Mouse (Mus musculus): Measurements from ENCODE around the gene Hivep1. TPM values are rescaled to one million over a fixed set of nuclear protein-coding genes. Genes with fewer than 3 reads are reported as not detected.

Gene Hivep1
- total and polyA plus RNA-seq, 3 experiments = 7.5 to 53.3 (median 24.9) TPM

DNA sequence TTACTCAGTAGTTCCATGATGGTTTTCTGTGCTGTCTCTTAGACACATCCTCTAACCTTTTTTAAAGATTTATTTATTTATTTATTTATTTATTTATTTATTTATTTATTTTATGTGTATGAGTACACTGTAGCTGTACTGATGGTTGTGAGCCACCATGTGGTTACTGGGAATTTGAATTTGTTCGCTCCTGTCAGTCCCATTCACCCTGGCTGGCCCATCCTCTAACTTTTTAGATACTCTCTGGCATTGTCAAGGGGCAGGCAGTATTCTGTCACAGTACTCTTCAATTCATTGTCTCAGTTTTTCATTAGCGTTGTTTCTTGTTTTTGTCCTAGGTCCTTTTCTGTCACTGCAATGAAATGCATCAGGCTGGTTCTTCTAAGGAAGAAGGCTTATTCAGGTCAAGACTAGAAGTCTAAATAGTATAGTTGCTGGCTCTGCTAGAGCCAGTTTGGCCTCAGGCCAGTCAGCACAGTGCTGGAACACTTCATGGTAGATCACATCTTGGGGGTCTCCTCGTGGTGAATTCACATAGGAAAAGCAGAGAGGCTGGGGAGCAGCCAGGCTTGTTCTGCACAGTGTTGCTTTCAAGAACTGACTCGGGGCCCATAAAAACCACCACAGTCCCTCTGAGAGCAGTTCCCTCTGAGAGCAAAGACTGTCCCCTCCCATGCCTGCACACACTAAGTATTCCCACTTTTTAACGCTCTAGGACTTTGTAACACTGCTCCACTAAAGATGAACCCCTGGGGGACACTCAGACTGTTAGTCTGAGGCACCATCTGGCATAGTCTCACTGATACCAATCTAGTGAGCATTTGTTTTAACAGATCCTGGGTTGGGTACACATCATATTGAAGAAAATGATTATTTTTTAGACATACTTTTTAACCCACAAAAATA is 70.2 kb downstream of the Hivep1 start:
- no peak for DNase-seq (ENCODE audit: extremely low read depth)
- TF ChIP-seq MYC (IDR thresholded peaks at IDR 0.05; ENCODE audit: low read depth, low read length) = no peak
- TF ChIP-seq ZKSCAN1 (IDR thresholded peaks at IDR 0.05; ENCODE audit: borderline replicate concordance, low read depth, low read length) = no peak
- no peak for TF ChIP-seq USF1 (IDR thresholded peaks at IDR 0.05; ENCODE audit: low read depth, low read length)
- TF ChIP-seq NRF1 (IDR thresholded peaks at IDR 0.05; ENCODE audit: low read depth, low read length) = no peak
- TF ChIP-seq CTCF (conservative IDR thresholded peaks at IDR 0.05 in 1 of 2, IDR thresholded peaks at IDR 0.05 in 1 of 2; ENCODE audit: low read depth in 2 of 2, low read length in 2 of 2) = no peak
- no peak for TF ChIP-seq RAD21 (IDR thresholded peaks at IDR 0.05; ENCODE audit: low read depth, low read length)
- no peak for TF ChIP-seq TBP (conservative IDR thresholded peaks at IDR 0.05; ENCODE audit: low read depth, low read length)
- no peak for TF ChIP-seq E2F4 (IDR thresholded peaks at IDR 0.05; ENCODE audit: insufficient replicate concordance, low read depth, low read length)
- no peak for TF ChIP-seq POLR2A (IDR thresholded peaks at IDR 0.05; ENCODE audit: low read depth, low read length)
- TF ChIP-seq NELFE (IDR thresholded peaks at IDR 0.05; ENCODE audit: low read depth, low read length) = no peak
- TF ChIP-seq GABPA (IDR thresholded peaks at IDR 0.05; ENCODE audit: insufficient replicate concordance, low read depth, low read length) = no peak
- TF ChIP-seq CHD1 (IDR thresholded peaks at IDR 0.05; ENCODE audit: low read depth, low read length) = no peak
- TF ChIP-seq JUND (conservative IDR thresholded peaks at IDR 0.05; ENCODE audit: low read depth, low read length) = no peak
- TF ChIP-seq MAX (IDR thresholded peaks at IDR 0.05; ENCODE audit: low read length) = no peak
- TF ChIP-seq UBTF (IDR thresholded peaks at IDR 0.05; ENCODE audit: low read depth, low read length) = no peak
- TF ChIP-seq SIN3A (IDR thresholded peaks at IDR 0.05; ENCODE audit: low read length) = no peak
- Histone ChIP-seq H3K4me2 (ENCODE audit: insufficient read depth, low read depth, poor library complexity, severe bottlenecking) (no peak overlapping the region), H3K9me3 (replicated peaks; ENCODE audit: low read length) (no peaks in the 10 kb centered on the region), H3K9ac (ENCODE audit: insufficient read depth, low read depth) (no peak overlapping the region), H3K27ac (ENCODE audit: insufficient read depth, low read depth) (no peak overlapping the region), H3K36me3 (replicated peaks in 1 of 2; ENCODE audit: control insufficient read depth in 1 of 2, insufficient read depth in 1 of 2, low read length in 1 of 2) (peaks cover 18 to 49% of the 10 kb centered on the region in 2 experiments), H3K4me3 (replicated peaks in 1 of 3; ENCODE audit: low read depth in 2 of 3, low read length in 2 of 3, poor library complexity in 1 of 3) (no peak overlapping the region), H3K27me3 (replicated peaks) (no peaks in the 10 kb centered on the region), H3K4me1 (ENCODE audit: control insufficient read depth in 1 of 2, insufficient read depth in 2 of 2) (peaks cover 9 to 45% of the 10 kb centered on the region in 2 experiments; a peak in 3 of 4 replicates), H3K79me2 (replicated peaks; ENCODE audit: control insufficient read depth, extremely low read depth, insufficient read depth, poor library complexity, severe bottlenecking) (peaks cover 44% of the 10 kb centered on the region)
- dilution Hi-C loops (cut with MboI; ENCODE audit: extremely low pct_ligation_motif_present, extremely low pct_unique_long_range_greater_than_20kb, low sequenced_read_pairs) = no loop called here
- in situ Hi-C loops (cut with MboI; ENCODE audit: low pct_ligation_motif_present, low pct_unique_long_range_greater_than_20kb, low sequenced_read_pairs) = no loop called here

DNA sequence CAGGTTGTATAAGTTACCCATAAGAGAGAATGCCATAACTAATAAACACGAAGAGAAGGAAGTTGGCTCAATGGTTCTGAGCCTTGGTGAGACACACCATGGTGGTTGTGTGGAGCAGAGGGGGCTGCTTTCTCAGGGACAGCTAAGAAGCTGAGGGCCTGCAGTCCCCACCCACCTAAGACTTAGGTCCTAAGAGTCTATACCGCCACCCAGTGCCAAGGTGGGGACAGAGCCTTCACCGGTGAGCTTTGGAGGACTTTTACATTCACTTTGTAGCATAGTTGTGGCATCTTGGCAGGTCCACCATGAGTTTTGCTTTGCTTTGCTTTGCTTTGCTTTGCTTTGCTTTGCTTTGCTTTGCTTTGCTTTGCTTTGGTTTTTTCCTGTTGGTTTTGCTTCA is 92.8 kb downstream of the Hivep1 start:
- Histone ChIP-seq H3K9me3 (replicated peaks; ENCODE audit: low read length) (no peaks in the 10 kb centered on the region), H3K4me1 (ENCODE audit: control insufficient read depth in 1 of 2, insufficient read depth in 2 of 2) (peaks cover 3 to 60% of the 10 kb centered on the region in 2 experiments), H3K79me2 (replicated peaks; ENCODE audit: control insufficient read depth, extremely low read depth, insufficient read depth, poor library complexity, severe bottlenecking) (peaks cover 54% of the 10 kb centered on the region), H3K4me2 (ENCODE audit: insufficient read depth, low read depth, poor library complexity, severe bottlenecking) (no peak overlapping the region), H3K4me3 (replicated peaks in 1 of 3; ENCODE audit: low read depth in 2 of 3, low read length in 2 of 3, poor library complexity in 1 of 3) (no peak overlapping the region), H3K27ac (ENCODE audit: insufficient read depth, low read depth) (no peak overlapping the region), H3K36me3 (replicated peaks in 1 of 2; ENCODE audit: control insufficient read depth in 1 of 2, insufficient read depth in 1 of 2, low read length in 1 of 2) (peaks cover 24 to 73% of the 10 kb centered on the region in 2 experiments), H3K9ac (ENCODE audit: insufficient read depth, low read depth) (no peak overlapping the region), H3K27me3 (replicated peaks) (no peaks in the 10 kb centered on the region)
- dilution Hi-C loops (cut with MboI; ENCODE audit: extremely low pct_ligation_motif_present, extremely low pct_unique_long_range_greater_than_20kb, low sequenced_read_pairs) = no loop called here
- in situ Hi-C loops (cut with MboI; ENCODE audit: low pct_ligation_motif_present, low pct_unique_long_range_greater_than_20kb, low sequenced_read_pairs) = loop anchor here (10.0 kb wide), 1 partner anchor 90 kb away; the partner anchor contains the start of gene Hivep1
- peak; percentile 71 for TF ChIP-seq RAD21 (IDR thresholded peaks at IDR 0.05; ENCODE audit: low read depth, low read length)
- no peak for TF ChIP-seq ETS1 (conservative IDR thresholded peaks at IDR 0.05; ENCODE audit: low read depth, low read length)
- no peak for TF ChIP-seq NRF1 (IDR thresholded peaks at IDR 0.05; ENCODE audit: low read depth, low read length)
- peak in 1 of 2 experiments; percentile 67; a peak in 2 of 4 replicates for TF ChIP-seq CTCF (conservative IDR thresholded peaks at IDR 0.05 in 1 of 2, IDR thresholded peaks at IDR 0.05 in 1 of 2; ENCODE audit: low read depth in 2 of 2, low read length in 2 of 2)
- TF ChIP-seq SMC3 (IDR thresholded peaks at IDR 0.05; ENCODE audit: low read depth, low read length) = peak; percentile 69
- peak; percentile 39 for DNase-seq (ENCODE audit: extremely low read depth)

Measured in CH12.LX (cell line).